Mouse (Mus musculus) hindbrain, postnatal 0 days (tissue): ENCODE data around the gene Slc12a7. TPM values are rescaled to one million over a fixed set of nuclear protein-coding genes. Genes with fewer than 3 reads are reported as not detected.
A peak's percentile ranks its signal among the peaks of the same experiment; 100 is the strongest.

Experiments used
- ATAC-seq: fragments of 200-750 bp; cut with Nextera tagmentation; 2 replicates; pipeline ENCODE4 v1.8.0; 2017; ENCODE audit warnings: mild to moderate bottlenecking, moderate TSS enrichment, moderate library complexity
- DNase-seq: peaks from one replicate; pipeline ENCODE4 v3.0.0-alpha.2; 2015; ENCODE audit warnings: low spot score
- H3K27ac ChIP-seq: fragments of 300-500 bp; sonication (generic); 2 replicates; pipeline ENCODE4 v1.5.1; 2014; ENCODE audit warnings: mild to moderate bottlenecking
- H3K27me3 ChIP-seq: fragments of 300-500 bp; sonication (generic); 2 replicates; pipeline ENCODE4 v1.6.1; 2014; ENCODE audit warnings: low read length, mixed read lengths; ENCODE audit not compliant: insufficient read depth
- H3K36me3 ChIP-seq: fragments of 300-500 bp; sonication (generic); 2 replicates; pipeline ENCODE4 v1.6.1; 2014; ENCODE audit warnings: low read length, mixed read lengths; ENCODE audit not compliant: insufficient read depth
- H3K4me1 ChIP-seq: fragments of 300-500 bp; sonication (generic); 2 replicates; pipeline ENCODE4 v1.6.1; 2014; ENCODE audit warnings: antibody characterized with exemption, low read length, mixed read lengths; ENCODE audit not compliant: insufficient read depth
- H3K4me2 ChIP-seq: fragments of 300-500 bp; sonication (generic); 2 replicates; pipeline ENCODE4 v1.6.1; 2014; ENCODE audit warnings: low read depth, mild to moderate bottlenecking, low read length, moderate library complexity, mixed read lengths
- H3K4me3 ChIP-seq: fragments of 300-500 bp; sonication (generic); 2 replicates; pipeline ENCODE4 v1.5.1; 2014; ENCODE audit warnings: low read length
- H3K9ac ChIP-seq: fragments of 300-500 bp; sonication (generic); replicated peaks from 2 replicates; pipeline ENCODE4 v1.6.1; 2014; ENCODE audit warnings: mild to moderate bottlenecking, low read length, moderate library complexity, mixed read lengths
- H3K9me3 ChIP-seq: fragments of 300-500 bp; sonication (generic); 2 replicates; pipeline ENCODE4 v1.6.1; 2016; ENCODE audit warnings: low read length, mixed read lengths
- CTCF ChIP-seq: IDR thresholded peaks from 2 replicates; pipeline ENCODE4 v1.5.1; 2016; ENCODE audit warnings: antibody characterized with exemption, control low read depth, low read depth
- WGBS: fragments of 180-500 bp; shearing (Covaris S2); extraction: QIAGEN DNeasy Blood & Tissue Kit; methylation state at CpG from one replicate; pipeline ENCODE4 v1.1.7; 2014; 5-methylcytosine and 5-hydroxymethylcytosine counted together
- polyA plus RNA-seq: library from polyadenylated mRNA; unstranded; fragments of >200 nt; fragmentation: Nextera tagmentation; extraction: Ambion mirVana; gene quantifications from 2 replicates; pipeline ENCODE4 v1.2.1, GENCODE M21; 2015
- total RNA-seq: library from RNA; depleted of rRNA; stranded (reverse); fragments of >200 nt; gene quantifications from 2 replicates; pipeline ENCODE4 v1.2.3, GENCODE M21; 2014

The Slc12a7 gene
- total and polyA plus RNA-seq, 2 experiments from 2014 or later: 4.3 to 11.0 TPM

- Histone ChIP-seq H3K9ac (no peak overlapping the region), H3K4me3 (no peak overlapping the region), H3K36me3 (no peaks in the 10 kb centered on the region), H3K9me3 (no peaks in the 10 kb centered on the region), H3K27ac (no peak overlapping the region), H3K4me2 (no peak overlapping the region), H3K27me3 (no peaks in the 10 kb centered on the region), H3K4me1 (no peaks in the 10 kb centered on the region)
- WGBS: 28% methylated on average over 10 of the region's 10 CpGs
- peak; percentile 88 for ATAC-seq
- TF ChIP-seq CTCF: peak; percentile 74
- DNase-seq: peak; percentile 71
Observed at GRCm38 (mm10) chr13:73692249-73692868, 40.5 kb upstream of the Slc12a7 start.

- DNase-seq (no peak), ATAC-seq (no peak)
- no peaks in the 10 kb centered on the region for H3K36me3 ChIP-seq
- no peaks in the 10 kb centered on the region for H3K27me3 ChIP-seq
- WGBS: 72% methylated on average over 2 of the region's 2 CpGs
- no peak overlapping the region for H3K27ac ChIP-seq
- TF ChIP-seq CTCF: no peak
- no peak overlapping the region for H3K4me3 ChIP-seq
- no peak overlapping the region for H3K9ac ChIP-seq
- no peaks in the 10 kb centered on the region for H3K4me1 ChIP-seq
- no peak overlapping the region for H3K4me2 ChIP-seq
- no peaks in the 10 kb centered on the region for H3K9me3 ChIP-seq
Observed at GRCm38 (mm10) chr13:73693333-73693732, 39.6 kb upstream of the Slc12a7 start.

GRCm38 (mm10) chr13:73694972-73695371, 37.9 kb upstream of the Slc12a7 start:
- H3K27ac ChIP-seq: no peak overlapping the region
- no peak overlapping the region for H3K4me2 ChIP-seq
- no peaks in the 10 kb centered on the region for H3K36me3 ChIP-seq
- ATAC-seq (no peak), DNase-seq (no peak)
- H3K9ac ChIP-seq: no peak overlapping the region
- TF ChIP-seq CTCF: no peak
- no peaks in the 10 kb centered on the region for H3K9me3 ChIP-seq
- no peaks in the 10 kb centered on the region for H3K4me1 ChIP-seq
- WGBS: 92% methylated on average over 1 of the region's 1 CpGs
- no peaks in the 10 kb centered on the region for H3K27me3 ChIP-seq
- no peak overlapping the region for H3K4me3 ChIP-seq

- H3K4me2 ChIP-seq: no peak overlapping the region
- ATAC-seq: no peak
- WGBS: 82% methylated on average over 3 of the region's 3 CpGs
Observed at GRCm38 (mm10) chr13:73696529-73696928, 36.4 kb upstream of the Slc12a7 start.

GRCm38 (mm10) chr13:73699714-73700113, 33.2 kb upstream of the Slc12a7 start:
- no peak overlapping the region for H3K4me2 ChIP-seq
- no peak overlapping the region for H3K9ac ChIP-seq
- DNase-seq (no peak), ATAC-seq (no peak)
- no peaks in the 10 kb centered on the region for H3K27me3 ChIP-seq
- H3K4me3 ChIP-seq: no peak overlapping the region
- no peaks in the 10 kb centered on the region for H3K4me1 ChIP-seq
- no peak for TF ChIP-seq CTCF
- H3K27ac ChIP-seq: no peak overlapping the region
- 89% methylated on average over 6 of the region's 6 CpGs for WGBS
- no peaks in the 10 kb centered on the region for H3K36me3 ChIP-seq
- no peaks in the 10 kb centered on the region for H3K9me3 ChIP-seq

More at GRCm38 (mm10) chr13:73696529-73696928, 36.4 kb upstream of the Slc12a7 start:
- Histone ChIP-seq H3K9ac (no peak overlapping the region), H3K4me1 (no peaks in the 10 kb centered on the region), H3K9me3 (no peaks in the 10 kb centered on the region), H3K36me3 (no peaks in the 10 kb centered on the region), H3K27ac (no peak overlapping the region), H3K4me3 (no peak overlapping the region), H3K27me3 (no peaks in the 10 kb centered on the region)
- DNase-seq: no peak
- no peak for TF ChIP-seq CTCF

GRCm38 (mm10) chr13:73700554-73700953, 32.3 kb upstream of the Slc12a7 start:
- no peak overlapping the region for H3K4me3 ChIP-seq
- ATAC-seq (no peak), DNase-seq (no peak)
- no peaks in the 10 kb centered on the region for H3K9me3 ChIP-seq
- no peak overlapping the region for H3K9ac ChIP-seq
- H3K27me3 ChIP-seq: no peaks in the 10 kb centered on the region
- no peak for TF ChIP-seq CTCF
- H3K4me1 ChIP-seq: no peaks in the 10 kb centered on the region
- H3K4me2 ChIP-seq: no peak overlapping the region
- WGBS: 88% methylated on average over 12 of the region's 12 CpGs
- no peaks in the 10 kb centered on the region for H3K36me3 ChIP-seq
- no peak overlapping the region for H3K27ac ChIP-seq

- Histone ChIP-seq H3K27ac (no peak overlapping the region), H3K4me2 (no peak overlapping the region), H3K9me3 (no peaks in the 10 kb centered on the region), H3K9ac (no peak overlapping the region), H3K36me3 (no peaks in the 10 kb centered on the region), H3K27me3 (no peaks in the 10 kb centered on the region), H3K4me1 (no peaks in the 10 kb centered on the region), H3K4me3 (no peak overlapping the region)
- TF ChIP-seq CTCF: no peak
- DNase-seq (peak; percentile 19), ATAC-seq (no peak)
- WGBS: 69% methylated on average over 9 of the region's 9 CpGs
Observed at GRCm38 (mm10) chr13:73701161-73701883, 31.6 kb upstream of the Slc12a7 start.
